Mouse (Mus musculus) gastrocnemius, adult 2 months (tissue): ENCODE measurements around the gene Tnni3k. TPM values are rescaled to one million over a fixed set of nuclear protein-coding genes. Genes with fewer than 3 reads are reported as not detected.

Experiments
- DNase-seq: peaks from one replicate; pipeline ENCODE4 v3.0.0; 2022
- H3K27ac ChIP-seq: fragments of 200-600 bp; 2 replicates; pipeline ENCODE4 v1.8.1; 2022; ENCODE audit warnings: mild to moderate bottlenecking
- H3K4me3 ChIP-seq: fragments of 200-600 bp; 2 replicates; pipeline ENCODE4 v1.8.1; 2022; ENCODE audit warnings: mild to moderate bottlenecking, moderate library complexity
- CTCF ChIP-seq: fragments of 200-600 bp; IDR thresholded peaks from 2 replicates; pipeline ENCODE4 v1.8.1; 2022; ENCODE audit warnings: antibody characterized with exemption, mild to moderate bottlenecking, moderate library complexity
- intact Hi-C: fragments of 180-260 bp; cut with DNase I; formaldehyde crosslinking; loops from one replicate; pipeline ENCODE4 v1.15.1; 2025
- total RNA-seq, 2 experiments: library from RNA; stranded (reverse); gene quantifications; 2 replicates each; pipeline ENCODE4 v1.2.3; 2021

The Tnni3k gene
- total RNA-seq, 2 experiments from 2014 or later: not detected

- TF ChIP-seq CTCF: no peak
- DNase-seq: no peak
- Histone ChIP-seq H3K4me3 (no peak overlapping the region), H3K27ac (no peak overlapping the region)
- intact Hi-C loops: no loop called here
Observed at GRCm38 (mm10) chr3:155034323-155034722, 20.9 kb downstream of the Tnni3k start.

GRCm38 (mm10) chr3:155030200-155030599 is 25.0 kb downstream of the Tnni3k start:
- Histone ChIP-seq H3K4me3 (no peak overlapping the region), H3K27ac (no peak overlapping the region)
- no peak for TF ChIP-seq CTCF
- intact Hi-C loops: no loop called here
- DNase-seq: no peak

GRCm38 (mm10) chr3:155002781-155003180 is 52.4 kb downstream of the Tnni3k start:
- no peak for TF ChIP-seq CTCF
- intact Hi-C loops: no loop called here

GRCm38 (mm10) chr3:155001056-155001455 is 54.2 kb downstream of the Tnni3k start:
- intact Hi-C loops: no loop called here

More at GRCm38 (mm10) chr3:155002781-155003180, 52.4 kb downstream of the Tnni3k start:
- Histone ChIP-seq H3K27ac (no peak overlapping the region), H3K4me3 (no peak overlapping the region)
- DNase-seq: no peak

GRCm38 (mm10) chr3:154992678-154993077 is 62.5 kb downstream of the Tnni3k start:
- no peak for TF ChIP-seq CTCF
- no peak overlapping the region for H3K27ac ChIP-seq
- intact Hi-C loops: no loop called here

More at GRCm38 (mm10) chr3:155001056-155001455, 54.2 kb downstream of the Tnni3k start:
- H3K4me3 ChIP-seq: no peak overlapping the region
- no peak overlapping the region for H3K27ac ChIP-seq
- no peak for DNase-seq
- TF ChIP-seq CTCF: no peak

GRCm38 (mm10) chr3:154979101-154979500 is 76.1 kb downstream of the Tnni3k start:
- Histone ChIP-seq H3K27ac (no peak overlapping the region), H3K4me3 (no peak overlapping the region)
- TF ChIP-seq CTCF: no peak
- DNase-seq: no peak
- intact Hi-C loops: no loop called here

More at GRCm38 (mm10) chr3:154992678-154993077, 62.5 kb downstream of the Tnni3k start:
- H3K4me3 ChIP-seq: no peak overlapping the region
- no peak for DNase-seq

GRCm38 (mm10) chr3:154971626-154972025 is 83.6 kb downstream of the Tnni3k start:
- Histone ChIP-seq H3K27ac (no peak overlapping the region), H3K4me3 (no peak overlapping the region)
- no peak for TF ChIP-seq CTCF
- intact Hi-C loops: no loop called here
- no peak for DNase-seq

- Histone ChIP-seq H3K4me3 (no peak overlapping the region), H3K27ac (no peak overlapping the region)
- no peak for TF ChIP-seq CTCF
- DNase-seq: no peak
- intact Hi-C loops: no loop called here
Observed at GRCm38 (mm10) chr3:154970981-154971380, 84.2 kb downstream of the Tnni3k start.

GRCm38 (mm10) chr3:154961284-154961683 is 93.9 kb downstream of the Tnni3k start:
- intact Hi-C loops: no loop called here
- no peak overlapping the region for H3K4me3 ChIP-seq
- H3K27ac ChIP-seq: no peak overlapping the region
- no peak for DNase-seq
- TF ChIP-seq CTCF: no peak

- Histone ChIP-seq H3K27ac (no peak overlapping the region), H3K4me3 (no peak overlapping the region)
- no peak for TF ChIP-seq CTCF
- DNase-seq: no peak
- intact Hi-C loops: no loop called here
Observed at GRCm38 (mm10) chr3:154953088-154953487, 102.1 kb downstream of the Tnni3k start.

- intact Hi-C loops: no loop called here
- DNase-seq: no peak
- TF ChIP-seq CTCF: no peak
- Histone ChIP-seq H3K27ac (no peak overlapping the region), H3K4me3 (no peak overlapping the region)
Observed at GRCm38 (mm10) chr3:154949551-154949950, 105.7 kb downstream of the Tnni3k start.

GRCm38 (mm10) chr3:154945688-154946161 is 109.5 kb downstream of the Tnni3k start:
- H3K27ac ChIP-seq: no peak overlapping the region
- DNase-seq: no peak
- no peak for TF ChIP-seq CTCF
- intact Hi-C loops: no loop called here
- no peak overlapping the region for H3K4me3 ChIP-seq

- DNase-seq: no peak
- TF ChIP-seq CTCF: no peak
- intact Hi-C loops: no loop called here
- H3K4me3 ChIP-seq: no peak overlapping the region
- no peak overlapping the region for H3K27ac ChIP-seq
Observed at GRCm38 (mm10) chr3:154927757-154928156, 127.5 kb downstream of the Tnni3k start.

GRCm38 (mm10) chr3:154924936-154925335 is 130.3 kb downstream of the Tnni3k start:
- DNase-seq: no peak
- Histone ChIP-seq H3K4me3 (no peak overlapping the region), H3K27ac (no peak overlapping the region)
- no peak for TF ChIP-seq CTCF
- intact Hi-C loops: no loop called here
